Mouse (Mus musculus) right cerebral cortex, postnatal 4 days (tissue): Measurements from ENCODE around the gene Cacna2d3.

Experiments
- DNase-seq: peaks from one replicate; pipeline ENCODE4 v3.0.0-alpha.2; 2022

Gene Cacna2d3

GRCm38 (mm10) chr14:29228976-29229716 is 492.5 kb downstream of the Cacna2d3 start:
- DNase-seq = no peak

GRCm38 (mm10) chr14:29228471-29228870 is 493.2 kb downstream of the Cacna2d3 start:
- DNase-seq = no peak

- DNase-seq = no peak
These were observed 493.7 kb downstream of the Cacna2d3 start for GRCm38 (mm10) chr14:29227959-29228358.

GRCm38 (mm10) chr14:29225754-29226365 is 495.8 kb downstream of the Cacna2d3 start:
- no peak for DNase-seq

GRCm38 (mm10) chr14:29223012-29223411 is 498.7 kb downstream of the Cacna2d3 start:
- no peak for DNase-seq

- no peak for DNase-seq
These were observed 499.3 kb downstream of the Cacna2d3 start for GRCm38 (mm10) chr14:29222191-29222882.

- no peak for DNase-seq
These were observed 505.6 kb downstream of the Cacna2d3 start for GRCm38 (mm10) chr14:29216106-29216505.

GRCm38 (mm10) chr14:29204967-29205268 is 516.7 kb downstream of the Cacna2d3 start:
- no peak for DNase-seq

- DNase-seq = no peak
These were observed 517.3 kb downstream of the Cacna2d3 start for GRCm38 (mm10) chr14:29204236-29204966.

- no peak for DNase-seq
These were observed 525.5 kb downstream of the Cacna2d3 start for GRCm38 (mm10) chr14:29196171-29196570.

GRCm38 (mm10) chr14:29191426-29191825 is 530.2 kb downstream of the Cacna2d3 start:
- DNase-seq = no peak

GRCm38 (mm10) chr14:29183730-29184129 is 537.9 kb downstream of the Cacna2d3 start:
- DNase-seq = no peak

GRCm38 (mm10) chr14:29179397-29179888 is 542.2 kb downstream of the Cacna2d3 start:
- no peak for DNase-seq

- DNase-seq = peak; percentile 25
These were observed 542.8 kb downstream of the Cacna2d3 start for GRCm38 (mm10) chr14:29178695-29179396.

- DNase-seq = no peak
These were observed 546.9 kb downstream of the Cacna2d3 start for GRCm38 (mm10) chr14:29174762-29175161.

- DNase-seq = no peak
These were observed 549.5 kb downstream of the Cacna2d3 start for GRCm38 (mm10) chr14:29172207-29172606.

- no peak for DNase-seq
These were observed 557.0 kb downstream of the Cacna2d3 start for GRCm38 (mm10) chr14:29164653-29165030.

GRCm38 (mm10) chr14:29163998-29164652 is 557.5 kb downstream of the Cacna2d3 start:
- DNase-seq = no peak

GRCm38 (mm10) chr14:29159803-29160202 is 561.9 kb downstream of the Cacna2d3 start:
- no peak for DNase-seq

GRCm38 (mm10) chr14:29157096-29157495 is 564.6 kb downstream of the Cacna2d3 start:
- DNase-seq = no peak

GRCm38 (mm10) chr14:29144184-29144583 is 577.5 kb downstream of the Cacna2d3 start:
- DNase-seq = no peak

- DNase-seq = no peak
These were observed 584.0 kb downstream of the Cacna2d3 start for GRCm38 (mm10) chr14:29137614-29138013.
